In the genomic region with DNA sequence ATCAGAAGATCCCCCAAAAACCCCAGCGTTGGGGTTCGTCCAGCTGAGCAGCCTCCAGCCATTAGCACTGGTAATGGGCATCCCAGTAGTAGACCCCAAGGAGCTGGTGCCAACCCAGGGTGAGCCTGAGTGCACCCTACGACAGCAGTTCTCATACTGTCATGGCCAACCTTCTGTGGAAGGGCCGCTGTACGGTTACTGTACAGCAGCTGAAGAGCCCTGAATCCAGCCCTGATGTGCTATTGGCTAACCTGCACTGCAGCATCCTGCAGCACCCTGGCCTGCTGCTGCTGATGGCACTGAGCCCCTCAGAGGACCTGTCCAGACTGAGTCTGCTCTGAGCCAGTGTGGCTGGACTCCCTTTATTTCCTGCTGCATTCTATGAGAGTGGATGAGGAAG, we compare ENCODE assay signal across 1 mouse cellular context. TPM values are rescaled to one million over a fixed set of nuclear protein-coding genes. Genes with fewer than 3 reads are reported as not detected.
"Had no signal": no experiment of that assay in that cellular context is flagged by ENCODE, and none has a peak within 500 bp of the region (broad histone marks: within the 10 kb centered on the region; RNA-seq: fewer than 3 reads in every experiment).

No protein-coding gene starts in this region.

RNA-seq across cellular contexts. Expression of a gene that starts 53.9 kb away (rescaled TPM):
- total RNA-seq: gastrocnemius, adult 18-20 months had no signal
